Mouse (Mus musculus) forebrain, embryonic 11.5 days (tissue): ENCODE measurements at regions not wholly inside any gene's neighbourhood (a gene's known extent, or its start where the extent isn't known, plus 50 kb on each side); places are given as distances from the start of the nearest gene placed in this dataset.

ENCODE experiments used
- ATAC-seq: fragments of 200-750 bp; cut with Nextera tagmentation; replicated peaks from 2 replicates; pipeline ENCODE4 v1.8.0; 2017; ENCODE audit warnings: moderate TSS enrichment; ENCODE audit not compliant: low FRiP score
- DNase-seq: peaks from one replicate; pipeline ENCODE4 v3.0.0-alpha.2; 2017; ENCODE audit warnings: low spot score
- H3K27ac ChIP-seq: fragments of 300-500 bp; sonication (generic); 2 replicates; pipeline ENCODE4 v1.5.1; 2014; ENCODE audit warnings: low read depth, low read length
- H3K27me3 ChIP-seq: fragments of 300-500 bp; sonication (generic); 2 replicates; pipeline ENCODE4 v1.6.1; 2014; ENCODE audit warnings: mild to moderate bottlenecking, low read length, mixed read lengths; ENCODE audit not compliant: control insufficient read depth, insufficient read depth
- H3K36me3 ChIP-seq: fragments of 300-500 bp; sonication (generic); 2 replicates; pipeline ENCODE4 v1.6.1; 2014; ENCODE audit warnings: mild to moderate bottlenecking, low read length, moderate library complexity, mixed read lengths; ENCODE audit not compliant: control insufficient read depth, insufficient read depth
- H3K4me1 ChIP-seq: fragments of 300-500 bp; sonication (generic); replicated peaks from 2 replicates; pipeline ENCODE4 v1.6.1; 2014; ENCODE audit warnings: low read length, mixed read lengths; ENCODE audit not compliant: control insufficient read depth, insufficient read depth
- H3K4me2 ChIP-seq: fragments of 300-500 bp; sonication (generic); 2 replicates; pipeline ENCODE4 v1.6.1; 2014; ENCODE audit warnings: low read depth, mild to moderate bottlenecking, low read length, moderate library complexity, mixed read lengths; ENCODE audit not compliant: severe bottlenecking
- H3K4me3 ChIP-seq: fragments of 300-500 bp; sonication (generic); 2 replicates; pipeline ENCODE4 v1.5.1; 2014; ENCODE audit warnings: low read depth, low read length
- H3K9ac ChIP-seq: fragments of 300-500 bp; sonication (generic); 2 replicates; pipeline ENCODE4 v1.6.1; 2014; ENCODE audit warnings: low read length
- H3K9me3 ChIP-seq: fragments of 300-500 bp; sonication (generic); 2 replicates; pipeline ENCODE4 v1.6.1; 2016; ENCODE audit warnings: low read length, mixed read lengths; ENCODE audit not compliant: control insufficient read depth
- WGBS: fragments of 180-500 bp; shearing (Covaris S2); extraction: QIAGEN DNeasy Blood & Tissue Kit; methylation state at CpG from one replicate; pipeline ENCODE4 v1.1.7; 2014; 5-methylcytosine and 5-hydroxymethylcytosine counted together

- H3K27me3 ChIP-seq, result no peaks in the 10 kb centered on the region
- DNase-seq, result no peak
- H3K9me3 ChIP-seq, result no peaks in the 10 kb centered on the region
- no peak for ATAC-seq
- H3K4me2 ChIP-seq, result no peak overlapping the region
- H3K4me1 ChIP-seq, result no peaks in the 10 kb centered on the region
- H3K9ac ChIP-seq, result no peak overlapping the region
- H3K27ac ChIP-seq, result no peak overlapping the region
- H3K4me3 ChIP-seq, result no peak overlapping the region
- no peaks in the 10 kb centered on the region for H3K36me3 ChIP-seq
- WGBS, result 78% methylated on average over 7 of the region's 7 CpGs
Measured at GRCm38 (mm10) chr1:183670542-183670941, 252.5 kb downstream of the Hhipl2 start.

GRCm38 (mm10) chr1:183671541-183671940, 253.5 kb downstream of the Hhipl2 start:
- Histone ChIP-seq H3K4me2 (no peak overlapping the region), H3K9ac (no peak overlapping the region), H3K9me3 (no peaks in the 10 kb centered on the region), H3K27ac (no peak overlapping the region), H3K4me3 (no peak overlapping the region), H3K36me3 (no peaks in the 10 kb centered on the region), H3K27me3 (no peaks in the 10 kb centered on the region), H3K4me1 (no peaks in the 10 kb centered on the region)
- ATAC-seq (no peak), DNase-seq (no peak)
- WGBS, result 69% methylated on average over 4 of the region's 4 CpGs

- Histone ChIP-seq H3K27ac (no peak overlapping the region), H3K4me1 (no peaks in the 10 kb centered on the region), H3K4me3 (no peak overlapping the region), H3K4me2 (no peak overlapping the region), H3K27me3 (no peaks in the 10 kb centered on the region), H3K9ac (no peak overlapping the region), H3K9me3 (no peaks in the 10 kb centered on the region), H3K36me3 (no peaks in the 10 kb centered on the region)
- ATAC-seq, result no peak
- 78% methylated on average over 5 of the region's 5 CpGs for WGBS
- DNase-seq, result no peak
Measured at GRCm38 (mm10) chr1:183672521-183672920, 254.5 kb downstream of the Hhipl2 start.

GRCm38 (mm10) chr1:183677585-183677984, 259.6 kb downstream of the Hhipl2 start:
- no peaks in the 10 kb centered on the region for H3K36me3 ChIP-seq
- H3K4me2 ChIP-seq, result no peak overlapping the region
- DNase-seq, result no peak
- H3K9me3 ChIP-seq, result no peaks in the 10 kb centered on the region
- H3K4me1 ChIP-seq, result no peaks in the 10 kb centered on the region
- H3K27ac ChIP-seq, result no peak overlapping the region
- ATAC-seq, result no peak
- H3K9ac ChIP-seq, result no peak overlapping the region
- no peaks in the 10 kb centered on the region for H3K27me3 ChIP-seq
- no peak overlapping the region for H3K4me3 ChIP-seq
- whole genome bisulfite sequencing, result 90% methylated on average over 4 of the region's 4 CpGs

- no peaks in the 10 kb centered on the region for H3K9me3 ChIP-seq
- DNase-seq (no peak), ATAC-seq (no peak)
- no peaks in the 10 kb centered on the region for H3K27me3 ChIP-seq
- H3K9ac ChIP-seq, result no peak overlapping the region
- no peaks in the 10 kb centered on the region for H3K36me3 ChIP-seq
- H3K4me3 ChIP-seq, result no peak overlapping the region
- H3K27ac ChIP-seq, result no peak overlapping the region
- 82% methylated on average over 11 of the region's 11 CpGs for WGBS
- no peak overlapping the region for H3K4me2 ChIP-seq
- no peaks in the 10 kb centered on the region for H3K4me1 ChIP-seq
Measured at GRCm38 (mm10) chr1:183679949-183680348, 261.9 kb downstream of the Hhipl2 start.

- no peaks in the 10 kb centered on the region for H3K9me3 ChIP-seq
- DNase-seq (no peak), ATAC-seq (no peak)
- no peaks in the 10 kb centered on the region for H3K4me1 ChIP-seq
- WGBS, result 89% methylated on average over 5 of the region's 5 CpGs
- H3K9ac ChIP-seq, result no peak overlapping the region
- H3K27me3 ChIP-seq, result no peaks in the 10 kb centered on the region
- no peak overlapping the region for H3K27ac ChIP-seq
- H3K4me2 ChIP-seq, result no peak overlapping the region
- no peaks in the 10 kb centered on the region for H3K36me3 ChIP-seq
- no peak overlapping the region for H3K4me3 ChIP-seq
Measured at GRCm38 (mm10) chr1:183686056-183686455, 268.0 kb downstream of the Hhipl2 start.

GRCm38 (mm10) chr1:183692756-183693155, 274.7 kb downstream of the Hhipl2 start:
- Histone ChIP-seq H3K9ac (no peak overlapping the region), H3K27ac (no peak overlapping the region), H3K9me3 (no peaks in the 10 kb centered on the region), H3K4me3 (no peak overlapping the region), H3K36me3 (no peaks in the 10 kb centered on the region), H3K4me1 (no peaks in the 10 kb centered on the region), H3K4me2 (no peak overlapping the region), H3K27me3 (no peaks in the 10 kb centered on the region)
- DNase-seq (no peak), ATAC-seq (no peak)
- WGBS, result 90% methylated on average over 5 of the region's 5 CpGs

GRCm38 (mm10) chr1:183699284-183699683, 281.3 kb downstream of the Hhipl2 start:
- DNase-seq, result peak; percentile 53
- Histone ChIP-seq H3K27me3 (no peaks in the 10 kb centered on the region), H3K9me3 (no peaks in the 10 kb centered on the region), H3K4me2 (no peak overlapping the region), H3K36me3 (no peaks in the 10 kb centered on the region), H3K4me3 (no peak overlapping the region), H3K9ac (no peak overlapping the region), H3K27ac (no peak overlapping the region), H3K4me1 (no peaks in the 10 kb centered on the region)
- no peak for ATAC-seq
- WGBS, result 84% methylated on average over 11 of the region's 11 CpGs

GRCm38 (mm10) chr1:183702888-183703287, 284.9 kb downstream of the Hhipl2 start:
- no peaks in the 10 kb centered on the region for H3K9me3 ChIP-seq
- 87% methylated on average over 2 of the region's 2 CpGs for WGBS
- no peaks in the 10 kb centered on the region for H3K36me3 ChIP-seq
- DNase-seq, result no peak
- no peak overlapping the region for H3K4me2 ChIP-seq
- no peaks in the 10 kb centered on the region for H3K27me3 ChIP-seq
- no peak for ATAC-seq
- H3K4me1 ChIP-seq, result no peaks in the 10 kb centered on the region
- H3K9ac ChIP-seq, result no peak overlapping the region
- H3K27ac ChIP-seq, result no peak overlapping the region
- no peak overlapping the region for H3K4me3 ChIP-seq
